Mouse (Mus musculus) heart, embryonic 13.5 days (tissue): ENCODE data around the gene Rxrg. TPM values are rescaled to one million over a fixed set of nuclear protein-coding genes. Genes with fewer than 3 reads are reported as not detected.

Source experiments
- ATAC-seq: fragments of 200-750 bp; cut with Nextera tagmentation; 2 replicates; pipeline ENCODE4 v1.8.0; 2017; ENCODE audit warnings: moderate TSS enrichment; ENCODE audit not compliant: insufficient number of reproducible peaks, low FRiP score, low TSS enrichment; ENCODE audit errors: extremely low read depth
- H3K27ac ChIP-seq: fragments of 300-500 bp; sonication (generic); replicated peaks from 2 replicates; pipeline ENCODE4 v1.5.1; 2015; ENCODE audit warnings: moderate library complexity, mild to moderate bottlenecking, inconsistent platforms
- H3K27me3 ChIP-seq: fragments of 300-500 bp; sonication (generic); replicated peaks from 2 replicates; pipeline ENCODE4 v1.6.1; 2015; ENCODE audit warnings: mild to moderate bottlenecking, inconsistent platforms
- H3K36me3 ChIP-seq: fragments of 300-500 bp; sonication (generic); 2 replicates; pipeline ENCODE4 v1.6.1; 2015; ENCODE audit warnings: mild to moderate bottlenecking, inconsistent platforms
- H3K4me1 ChIP-seq: fragments of 300-500 bp; sonication (generic); 2 replicates; pipeline ENCODE4 v1.6.1; 2015; ENCODE audit warnings: inconsistent platforms
- H3K4me2 ChIP-seq: fragments of 300-500 bp; sonication (generic); 2 replicates; pipeline ENCODE4 v1.6.1; 2015; ENCODE audit warnings: inconsistent platforms, mild to moderate bottlenecking, moderate library complexity
- H3K4me3 ChIP-seq: fragments of 300-500 bp; sonication (generic); 2 replicates; pipeline ENCODE4 v1.5.1; 2015; ENCODE audit warnings: moderate library complexity, mild to moderate bottlenecking, inconsistent platforms
- H3K9ac ChIP-seq: fragments of 300-500 bp; sonication (generic); 2 replicates; pipeline ENCODE4 v1.6.1; 2015; ENCODE audit warnings: inconsistent platforms, mild to moderate bottlenecking, moderate library complexity
- H3K9me3 ChIP-seq: fragments of 300-500 bp; sonication (generic); 2 replicates; pipeline ENCODE4 v1.6.1; 2016; ENCODE audit warnings: inconsistent platforms
- WGBS: fragments of 180-500 bp; shearing (Covaris S2); methylation state at CpG from one replicate; pipeline ENCODE4 v1.1.7; 2015; ENCODE audit warnings: mixed read lengths; 5-methylcytosine and 5-hydroxymethylcytosine counted together
- polyA plus RNA-seq: library from polyadenylated mRNA; unstranded; fragments of >200 nt; fragmentation: Nextera tagmentation; extraction: Ambion mirVana; gene quantifications from 2 replicates; pipeline ENCODE4 v1.2.1, GENCODE M21; 2015

Gene Rxrg
- polyA plus RNA-seq, 1 experiment from 2014 or later: 2.0 TPM

DNA sequence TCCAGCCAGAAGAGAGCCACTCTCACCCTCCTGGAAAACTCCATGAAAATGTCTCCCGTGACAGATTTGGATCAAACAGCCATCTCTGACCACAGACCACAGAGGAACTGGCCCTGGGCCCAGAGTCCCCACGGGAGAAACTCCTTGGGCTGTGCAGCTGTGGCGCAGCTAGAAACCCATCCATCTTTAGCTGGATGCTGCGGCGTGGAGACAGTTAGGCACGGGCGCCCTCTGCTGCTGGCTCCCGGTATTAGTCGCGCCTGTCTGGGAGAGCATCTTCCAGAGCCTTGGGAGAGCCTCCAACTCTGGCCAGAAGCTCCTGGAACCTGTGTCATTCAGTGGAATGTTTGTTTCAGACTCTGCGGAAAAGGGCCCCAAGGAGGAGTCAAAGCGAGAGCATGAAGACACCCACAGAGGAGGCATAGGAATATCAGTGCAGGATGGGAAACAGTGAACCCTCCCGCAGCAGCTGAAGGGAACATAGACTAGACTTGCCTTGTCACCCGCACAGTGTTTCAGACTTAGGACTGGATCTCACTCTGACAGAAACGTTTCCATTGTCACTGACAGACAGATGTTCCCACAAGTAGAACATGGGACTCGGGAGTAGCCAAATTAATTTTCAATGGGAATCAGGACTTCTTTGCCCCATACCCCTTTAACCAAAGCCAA, 46.8 kb downstream of the Rxrg start:
- H3K4me1 ChIP-seq: no peaks in the 10 kb centered on the region
- H3K27ac ChIP-seq: no peak overlapping the region
- no peak overlapping the region for H3K4me2 ChIP-seq
- WGBS: 16% methylated on average over 16 of the region's 16 CpGs
- H3K9me3 ChIP-seq: no peaks in the 10 kb centered on the region
- H3K4me3 ChIP-seq: no peak overlapping the region
- peaks cover 44% of the 10 kb centered on the region for H3K27me3 ChIP-seq
- no peak for ATAC-seq
- no peak overlapping the region for H3K9ac ChIP-seq
- H3K36me3 ChIP-seq: no peaks in the 10 kb centered on the region

DNA sequence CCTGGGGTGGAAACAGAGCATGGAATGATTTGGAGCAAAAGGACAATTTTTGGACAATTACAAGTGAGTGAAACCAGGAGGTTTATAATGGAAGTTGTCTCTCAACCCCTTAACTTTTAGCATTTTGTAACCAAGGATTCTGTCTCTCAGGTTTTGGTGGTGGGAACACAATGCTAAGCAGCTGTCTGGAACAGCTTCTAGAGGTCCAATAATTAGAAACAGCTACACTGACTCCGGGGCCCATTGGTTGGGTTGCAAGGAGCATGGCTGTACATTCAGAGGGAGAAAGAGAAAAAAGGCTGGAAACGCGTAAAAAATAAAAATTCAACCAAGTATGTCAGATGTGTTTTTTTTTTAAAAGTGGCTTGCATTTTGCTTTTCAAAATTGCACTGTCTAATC, 50.5 kb downstream of the Rxrg start:
- H3K4me1 ChIP-seq: no peaks in the 10 kb centered on the region

DNA sequence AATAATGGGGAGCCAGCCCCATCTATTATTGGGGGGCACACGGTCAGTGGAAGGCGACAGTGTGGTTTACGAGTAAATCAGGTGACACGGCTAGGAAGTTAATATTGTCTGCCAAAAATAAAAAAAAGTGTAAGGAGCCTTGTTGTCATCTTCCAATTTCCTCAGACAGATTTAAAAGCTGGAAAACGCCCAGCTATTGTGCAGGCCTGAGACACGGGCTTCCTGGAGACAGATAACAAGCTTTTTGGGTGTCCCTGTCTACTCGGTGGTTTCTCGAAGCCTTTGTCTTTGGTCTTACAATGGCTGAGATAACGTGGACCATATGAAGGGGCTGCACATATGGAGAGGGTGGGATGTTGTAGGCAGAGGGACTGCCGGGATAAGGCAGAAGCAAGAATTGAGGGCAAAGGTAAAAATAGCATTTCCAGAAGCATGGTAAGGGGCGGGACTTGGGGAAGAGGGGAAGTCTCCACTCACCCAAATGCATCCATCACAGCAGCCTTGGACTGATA, 51.0 kb downstream of the Rxrg start:
- ATAC-seq: no peak
- Histone ChIP-seq H3K4me1 (no peaks in the 10 kb centered on the region), H3K9me3 (no peaks in the 10 kb centered on the region), H3K27ac (no peak overlapping the region), H3K4me3 (no peak overlapping the region), H3K36me3 (no peaks in the 10 kb centered on the region), H3K27me3 (peaks cover 22% of the 10 kb centered on the region), H3K9ac (no peak overlapping the region), H3K4me2 (no peak overlapping the region)
- 51% methylated on average over 11 of the region's 11 CpGs for WGBS

More for the DNA sequence above, 50.5 kb downstream of the Rxrg start:
- 82% methylated on average over 3 of the region's 3 CpGs for WGBS
- no peak for ATAC-seq
- no peaks in the 10 kb centered on the region for H3K36me3 ChIP-seq
- H3K9ac ChIP-seq: no peak overlapping the region
- no peak overlapping the region for H3K4me3 ChIP-seq
- peaks cover 23% of the 10 kb centered on the region for H3K27me3 ChIP-seq
- H3K27ac ChIP-seq: no peak overlapping the region
- H3K4me2 ChIP-seq: no peak overlapping the region
- H3K9me3 ChIP-seq: no peaks in the 10 kb centered on the region

DNA sequence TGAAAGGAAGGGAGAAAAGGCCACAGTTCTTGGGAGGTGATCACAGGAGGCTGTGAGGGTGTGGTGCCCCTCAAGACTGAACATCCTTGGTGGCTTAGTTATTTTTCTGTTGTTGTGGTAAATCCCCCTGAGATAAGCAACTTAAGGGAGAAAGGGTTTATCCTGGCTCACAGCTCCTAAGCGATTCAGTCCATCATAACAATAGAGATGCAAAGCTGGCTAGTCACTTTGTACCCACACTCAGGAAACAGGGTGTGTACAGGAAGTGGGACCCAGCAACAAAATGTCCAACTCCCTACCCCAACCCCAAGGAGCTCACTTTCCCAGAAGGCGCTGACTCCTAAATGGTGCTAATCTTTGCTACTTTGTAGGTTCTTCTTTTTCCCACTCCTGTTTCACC, 54.2 kb downstream of the Rxrg start:
- 64% methylated on average over 2 of the region's 2 CpGs for WGBS
- Histone ChIP-seq H3K4me1 (no peaks in the 10 kb centered on the region), H3K27me3 (peaks cover 28% of the 10 kb centered on the region), H3K9ac (no peak overlapping the region), H3K36me3 (no peaks in the 10 kb centered on the region), H3K9me3 (no peaks in the 10 kb centered on the region), H3K27ac (no peak overlapping the region), H3K4me2 (no peak overlapping the region), H3K4me3 (no peak overlapping the region)
- ATAC-seq: no peak

DNA sequence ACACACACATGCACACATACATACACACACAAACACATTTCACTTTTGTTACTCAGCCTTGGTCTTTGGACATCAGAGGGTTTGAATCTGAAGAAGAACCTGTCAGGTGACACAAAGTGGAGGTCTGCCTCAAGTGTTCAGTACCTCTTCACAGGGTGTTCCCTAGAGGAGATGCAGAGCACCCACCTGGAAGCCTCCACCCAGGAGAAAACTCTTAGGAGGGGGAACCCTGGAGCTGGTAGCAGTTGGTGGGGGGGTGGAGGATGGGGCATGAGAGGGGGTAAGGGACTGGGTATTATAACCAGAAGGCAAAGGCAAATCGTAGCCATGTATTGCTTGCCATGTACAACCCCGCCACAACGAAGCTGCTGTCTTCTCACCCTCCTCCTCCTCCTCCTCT, 60.9 kb downstream of the Rxrg start:
- H3K4me2 ChIP-seq: no peak overlapping the region
- 70% methylated on average over 3 of the region's 3 CpGs for WGBS
- no peak overlapping the region for H3K4me3 ChIP-seq
- peaks cover 86% of the 10 kb centered on the region for H3K27me3 ChIP-seq
- H3K4me1 ChIP-seq: peaks cover 13% of the 10 kb centered on the region
- H3K9ac ChIP-seq: no peak overlapping the region
- ATAC-seq: no peak
- no peaks in the 10 kb centered on the region for H3K9me3 ChIP-seq
- no peak overlapping the region for H3K27ac ChIP-seq
- H3K36me3 ChIP-seq: no peaks in the 10 kb centered on the region

DNA sequence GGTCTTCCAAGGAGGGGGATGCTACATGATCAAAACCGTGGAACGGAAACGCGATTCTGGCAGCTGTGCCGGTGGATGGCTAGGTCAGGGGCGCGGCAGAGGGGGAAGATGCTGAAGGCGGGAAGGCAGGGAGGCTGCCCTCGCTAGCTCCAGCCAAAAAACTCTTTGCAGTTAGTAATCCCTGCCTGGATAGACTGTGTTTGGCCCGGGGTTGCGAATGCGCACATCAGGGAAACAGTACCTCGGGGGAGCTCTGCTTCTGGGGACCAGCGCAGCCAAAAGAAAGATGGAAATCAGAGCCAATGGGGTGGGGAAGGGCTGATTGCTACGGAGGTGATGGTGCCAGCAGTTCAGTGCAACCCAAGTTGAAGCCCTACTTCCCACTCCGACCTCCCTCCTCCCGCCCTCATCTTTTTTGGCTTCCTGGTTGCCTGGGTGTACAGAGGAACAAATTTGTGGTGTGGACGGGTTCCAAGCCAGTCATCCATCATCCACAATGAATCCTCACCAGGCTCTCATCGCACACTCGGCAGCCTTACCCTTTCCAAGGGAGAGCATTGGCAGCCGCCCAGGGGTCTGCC, 62.4 kb downstream of the Rxrg start:
- peaks cover 13% of the 10 kb centered on the region for H3K4me1 ChIP-seq
- WGBS: 1% methylated on average over 21 of the region's 21 CpGs
- peak overlapping the region; percentile 65 for H3K4me2 ChIP-seq
- peak overlapping the region; percentile 33 for H3K4me3 ChIP-seq
- H3K9me3 ChIP-seq: no peaks in the 10 kb centered on the region
- peaks cover 87% of the 10 kb centered on the region for H3K27me3 ChIP-seq
- H3K9ac ChIP-seq: peak overlapping the region; percentile 29; the same call in 1 of the 2 replicates
- H3K27ac ChIP-seq: no peak overlapping the region
- ATAC-seq: no peak
- no peaks in the 10 kb centered on the region for H3K36me3 ChIP-seq

DNA sequence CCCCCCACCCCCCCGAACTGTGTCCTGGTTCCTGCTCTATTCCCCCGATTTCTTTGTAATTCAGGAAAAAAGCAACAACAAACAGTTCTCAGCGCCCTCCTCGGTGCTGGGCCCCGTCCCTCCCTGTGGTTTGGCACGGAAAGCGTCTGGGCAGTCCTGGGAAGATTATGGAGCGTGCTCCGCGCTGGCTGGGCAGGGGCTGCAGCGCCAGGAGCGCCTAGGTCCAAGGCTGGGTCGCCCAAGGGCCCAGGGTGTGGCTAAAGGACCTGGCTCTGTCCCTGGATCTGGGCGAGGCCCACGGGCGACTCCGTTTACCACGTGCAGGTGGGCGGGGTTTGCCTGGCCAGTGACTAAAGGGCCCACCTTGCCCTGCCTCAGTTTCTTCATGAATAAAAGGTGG, 62.9 kb downstream of the Rxrg start:
- no peak for ATAC-seq
- 2% methylated on average over 19 of the region's 19 CpGs for WGBS

DNA sequence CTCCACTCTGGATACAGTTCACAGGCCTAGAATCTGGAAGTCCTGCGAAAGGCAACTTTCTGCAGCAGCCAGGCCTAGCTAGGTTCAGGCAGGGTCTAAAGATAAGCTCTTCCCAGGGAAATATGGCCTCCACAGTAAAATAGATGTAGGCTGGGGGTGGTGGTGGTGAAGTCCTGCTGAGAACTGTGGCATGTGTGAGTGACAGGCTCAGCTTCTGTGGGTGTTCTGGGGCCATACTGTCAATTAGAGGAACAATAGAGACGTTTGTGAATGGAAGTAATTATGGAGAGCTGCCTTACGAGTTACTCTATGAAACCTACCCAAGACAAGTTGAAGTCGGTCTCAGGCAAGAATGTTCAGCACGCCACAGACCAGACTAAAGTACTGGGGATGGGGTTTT, 65.0 kb downstream of the Rxrg start:
- Histone ChIP-seq H3K9ac (no peak overlapping the region), H3K4me1 (peaks cover 16% of the 10 kb centered on the region), H3K36me3 (no peaks in the 10 kb centered on the region), H3K27me3 (peaks cover 80% of the 10 kb centered on the region), H3K9me3 (no peaks in the 10 kb centered on the region), H3K27ac (no peak overlapping the region), H3K4me3 (no peak overlapping the region), H3K4me2 (no peak overlapping the region)
- ATAC-seq: no peak
- 70% methylated on average over 5 of the region's 5 CpGs for WGBS

More for the DNA sequence above, 62.9 kb downstream of the Rxrg start:
- peak overlapping the region; percentile 29; the same call in 1 of the 2 replicates for H3K9ac ChIP-seq
- peaks cover 13% of the 10 kb centered on the region for H3K4me1 ChIP-seq
- H3K4me3 ChIP-seq: peak overlapping the region; percentile 33
- H3K4me2 ChIP-seq: peak overlapping the region; percentile 65
- H3K27me3 ChIP-seq: peaks cover 88% of the 10 kb centered on the region
- H3K36me3 ChIP-seq: no peaks in the 10 kb centered on the region
- no peaks in the 10 kb centered on the region for H3K9me3 ChIP-seq
- no peak overlapping the region for H3K27ac ChIP-seq

DNA sequence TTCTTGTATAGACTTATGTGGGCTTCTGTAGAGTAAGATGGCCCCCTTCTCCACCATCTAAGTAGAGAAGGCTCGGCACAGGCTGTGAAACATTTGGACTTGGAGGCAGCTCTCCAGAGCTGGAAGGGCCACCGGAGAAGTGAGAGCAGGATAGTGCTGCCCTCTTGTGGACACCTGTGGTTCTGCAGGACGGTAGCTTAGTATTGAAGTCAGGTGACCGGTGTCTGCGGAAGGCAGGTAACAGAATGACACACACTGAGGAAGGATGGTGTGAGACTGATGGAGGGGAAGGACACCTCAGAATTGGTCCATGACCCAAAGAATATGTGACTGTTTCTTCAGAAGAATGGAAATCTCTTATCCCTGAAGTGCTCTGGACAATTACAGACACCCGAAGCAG, 71.6 kb downstream of the Rxrg start:
- no peak overlapping the region for H3K4me2 ChIP-seq
- peaks cover 11% of the 10 kb centered on the region; the same call in 1 of the 2 replicates for H3K4me1 ChIP-seq
- no peak for ATAC-seq
- no peak overlapping the region for H3K4me3 ChIP-seq
- H3K36me3 ChIP-seq: no peaks in the 10 kb centered on the region
- H3K9ac ChIP-seq: no peak overlapping the region
- H3K9me3 ChIP-seq: no peaks in the 10 kb centered on the region
- peaks cover 76% of the 10 kb centered on the region for H3K27me3 ChIP-seq
- 37% methylated on average over 6 of the region's 6 CpGs for WGBS
- no peak overlapping the region for H3K27ac ChIP-seq

DNA sequence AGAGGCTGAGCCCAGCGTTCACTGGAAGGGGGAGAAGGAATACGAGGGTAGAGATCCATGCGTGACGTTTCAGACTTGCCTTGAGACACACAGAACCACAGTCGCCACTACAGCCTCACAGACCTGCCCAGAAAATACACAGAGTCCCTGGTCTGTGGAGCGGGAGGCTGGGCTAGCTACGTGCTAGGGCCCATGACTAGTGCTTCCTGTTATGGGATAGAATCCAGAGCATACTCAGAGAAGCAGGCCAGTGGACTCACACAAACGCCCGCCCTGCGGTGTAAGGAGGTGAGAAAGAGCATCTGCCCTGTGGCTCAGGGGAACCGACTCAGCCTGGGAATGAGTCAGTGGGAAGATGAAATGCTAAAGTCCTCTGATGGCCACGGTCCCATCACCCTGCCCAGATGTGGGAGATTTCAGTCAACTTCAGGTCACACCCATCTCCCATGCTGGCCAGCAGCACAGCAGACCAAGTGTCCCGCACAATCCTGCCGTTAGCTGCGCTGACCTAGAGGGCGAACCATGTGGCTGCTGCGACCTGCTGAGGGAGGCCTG, 74.3 kb downstream of the Rxrg start:
- Histone ChIP-seq H3K27ac (no peak overlapping the region), H3K9me3 (no peaks in the 10 kb centered on the region), H3K4me2 (peak overlapping the region; percentile 49), H3K4me3 (peak overlapping the region; percentile 16), H3K9ac (no peak overlapping the region), H3K4me1 (peaks cover 9% of the 10 kb centered on the region; the same call in 1 of the 2 replicates), H3K27me3 (peaks cover 79% of the 10 kb centered on the region), H3K36me3 (no peaks in the 10 kb centered on the region)
- ATAC-seq: no peak
- WGBS: 14% methylated on average over 17 of the region's 17 CpGs

DNA sequence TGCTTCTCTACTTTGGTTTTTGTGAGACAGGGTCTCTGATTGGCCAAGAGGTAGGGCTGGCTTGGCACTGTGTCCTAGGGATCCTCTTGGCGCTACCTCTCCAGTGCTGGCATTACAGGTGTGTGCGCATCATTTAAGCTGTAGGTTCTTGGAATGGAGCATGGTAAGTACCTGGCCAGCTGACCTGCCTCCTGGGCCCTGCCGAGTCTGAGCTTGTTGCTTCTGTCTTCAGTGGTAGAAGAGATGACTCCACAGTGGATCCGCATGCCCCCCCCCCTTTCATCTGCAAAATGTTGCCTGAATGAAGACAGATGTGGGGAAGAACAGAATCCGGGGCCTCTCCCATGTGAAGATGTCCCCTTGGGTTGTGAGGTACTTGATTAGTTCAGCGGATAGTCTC, 80.9 kb downstream of the Rxrg start:
- H3K4me1 ChIP-seq: no peaks in the 10 kb centered on the region
- ATAC-seq: no peak
- no peak overlapping the region for H3K27ac ChIP-seq
- no peaks in the 10 kb centered on the region for H3K36me3 ChIP-seq
- H3K4me2 ChIP-seq: no peak overlapping the region
- 78% methylated on average over 6 of the region's 6 CpGs for WGBS
- no peak overlapping the region for H3K4me3 ChIP-seq
- H3K9me3 ChIP-seq: 0 out of 2 replicates have a peak, but pooled peaks cover 6% of the 10 kb centered on the region
- no peak overlapping the region for H3K9ac ChIP-seq
- H3K27me3 ChIP-seq: peaks cover 38% of the 10 kb centered on the region
